Comparison of ENCODE assay signal across 8 mouse cellular contexts in the genomic region with DNA sequence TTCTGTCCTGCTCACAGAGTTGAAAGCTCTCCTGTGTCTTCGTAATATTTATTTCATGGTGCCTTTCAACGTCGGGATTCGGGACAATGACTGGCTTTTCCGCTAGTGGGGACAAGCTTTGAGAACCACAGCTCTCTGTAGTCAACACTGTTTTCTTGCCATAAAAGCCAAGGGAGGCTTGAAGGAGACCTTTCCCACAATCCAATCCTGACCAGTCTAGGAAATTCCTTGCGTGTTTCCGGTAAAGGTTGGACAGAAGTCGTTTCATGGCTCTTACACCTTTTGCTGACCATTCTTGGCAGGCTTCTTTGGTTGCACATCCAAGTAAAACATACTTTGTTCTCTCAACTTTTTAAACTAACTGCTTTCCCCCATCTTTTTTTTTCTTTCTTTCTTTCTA.
A peak's percentile ranks its signal among the peaks of the same experiment; 100 is the strongest.
DNase-seq lines count a peak whose midpoint lies in the region; ATAC-seq lines count a peak whose summit lies in the region.

No protein-coding gene starts in this region.

- H3K9me3 ChIP-seq in lung, embryonic 15.5 days = no peaks in the 10 kb centered on the region
- H3K9me3 ChIP-seq in forebrain, embryonic 16.5 days (ENCODE audit: control insufficient read depth, low read length) = no peaks in the 10 kb centered on the region
- H3K9me3 ChIP-seq in limb, embryonic 12.5 days = no peaks in the 10 kb centered on the region
- H3K9me3 ChIP-seq in stomach, embryonic 14.5 days (ENCODE audit: control insufficient read depth, low read depth, low read length) = no peaks in the 10 kb centered on the region

- H3K4me1 ChIP-seq in lung, embryonic 15.5 days = peaks cover 26% of the 10 kb centered on the region
- peaks cover 27% of the 10 kb centered on the region for H3K4me1 ChIP-seq in forebrain, embryonic 16.5 days (replicated peaks; ENCODE audit: control insufficient read depth, insufficient read depth, low read length)
- peaks cover 15% of the 10 kb centered on the region; the same call in 1 of the 2 replicates for H3K4me1 ChIP-seq in limb, embryonic 12.5 days (replicated peaks)
- H3K4me1 ChIP-seq in stomach, embryonic 14.5 days (ENCODE audit: control insufficient read depth, insufficient read depth, low read length) = peaks cover 16% of the 10 kb centered on the region

- no peak for DNase-seq in lung, postnatal 25 days (ENCODE audit: low spot score)
- no peak for DNase-seq in left cerebral cortex, adult 9 months (ENCODE audit: low spot score in 2 of 2)
- no peak for DNase-seq in Muller cell, postnatal 12 days (ENCODE audit: inconsistent ontology term)

- no peak overlapping the region for H3K27ac ChIP-seq in lung, embryonic 15.5 days
- H3K27ac ChIP-seq in forebrain, embryonic 16.5 days (ENCODE audit: low read length) = no peak overlapping the region
- no peak overlapping the region for H3K27ac ChIP-seq in limb, embryonic 12.5 days
- no peak overlapping the region for H3K27ac ChIP-seq in stomach, embryonic 14.5 days (ENCODE audit: low read length)

- 56% methylated on average over 8 of the region's 8 CpGs for WGBS in lung, embryonic 15.5 days
- 85% methylated on average over 8 of the region's 8 CpGs for WGBS in forebrain, embryonic 16.5 days
- WGBS in limb, embryonic 12.5 days = 88% methylated on average over 8 of the region's 8 CpGs
- 75% methylated on average over 8 of the region's 8 CpGs for WGBS in stomach, embryonic 14.5 days

- ATAC-seq in lung, embryonic 15.5 days (ENCODE audit: borderline replicate concordance, extremely low read depth, low FRiP score, low TSS enrichment) = no peak
- no peak for ATAC-seq in forebrain, embryonic 16.5 days
- ATAC-seq in limb, embryonic 12.5 days (ENCODE audit: insufficient number of reproducible peaks, insufficient read depth, low FRiP score, low TSS enrichment, low read depth) = no peak
- ATAC-seq in stomach, embryonic 14.5 days (ENCODE audit: insufficient number of reproducible peaks, insufficient read depth, low FRiP score, low read depth) = no peak
- no peak for ATAC-seq in cerebellum, adult (ENCODE audit: insufficient number of reproducible peaks, low FRiP score, low TSS enrichment)

- no peaks in the 10 kb centered on the region for H3K36me3 ChIP-seq in lung, embryonic 15.5 days
- H3K36me3 ChIP-seq in forebrain, embryonic 16.5 days (ENCODE audit: control insufficient read depth, insufficient read depth) = no peaks in the 10 kb centered on the region
- H3K36me3 ChIP-seq in limb, embryonic 12.5 days = no peaks in the 10 kb centered on the region
- no peaks in the 10 kb centered on the region for H3K36me3 ChIP-seq in stomach, embryonic 14.5 days (ENCODE audit: control insufficient read depth, insufficient read depth, low read length)

- H3K4me3 ChIP-seq in lung, embryonic 15.5 days = peak overlapping the region; percentile 85
- H3K4me3 ChIP-seq in forebrain, embryonic 16.5 days (replicated peaks; ENCODE audit: low read length) = peak overlapping the region; percentile 95
- 0 out of 2 replicates have a peak overlapping the region, but pooled peaks have one; percentile 89 for H3K4me3 ChIP-seq in limb, embryonic 12.5 days (replicated peaks)
- H3K4me3 ChIP-seq in stomach, embryonic 14.5 days (ENCODE audit: low read depth, low read length) = peak overlapping the region; percentile 74; the same call in 1 of the 2 replicates

- H3K4me2 ChIP-seq in lung, embryonic 15.5 days = peak overlapping the region; percentile 98
- peak overlapping the region; percentile 64 for H3K4me2 ChIP-seq in forebrain, embryonic 16.5 days (ENCODE audit: low read length)
- peak overlapping the region; percentile 88 for H3K4me2 ChIP-seq in limb, embryonic 12.5 days
- peak overlapping the region; percentile 80 for H3K4me2 ChIP-seq in stomach, embryonic 14.5 days (replicated peaks; ENCODE audit: low read depth, low read length)

- peaks cover 3% of the 10 kb centered on the region; the same call in 1 of the 2 replicates for H3K27me3 ChIP-seq in lung, embryonic 15.5 days
- no peaks in the 10 kb centered on the region for H3K27me3 ChIP-seq in forebrain, embryonic 16.5 days (replicated peaks; ENCODE audit: control insufficient read depth, insufficient read depth, low read length)
- peaks cover 8% of the 10 kb centered on the region for H3K27me3 ChIP-seq in limb, embryonic 12.5 days
- H3K27me3 ChIP-seq in stomach, embryonic 14.5 days (ENCODE audit: control insufficient read depth, insufficient read depth, low read length) = no peaks in the 10 kb centered on the region

- H3K9ac ChIP-seq in lung, embryonic 15.5 days = 0 out of 2 replicates have a peak overlapping the region, but pooled peaks have one; percentile 52
- H3K9ac ChIP-seq in forebrain, embryonic 16.5 days (replicated peaks; ENCODE audit: low read depth, low read length) = no peak overlapping the region
- no peak overlapping the region for H3K9ac ChIP-seq in limb, embryonic 12.5 days (replicated peaks)
- H3K9ac ChIP-seq in stomach, embryonic 14.5 days (replicated peaks; ENCODE audit: low read depth, low read length) = no peak overlapping the region
